Mouse (Mus musculus): ENCODE data around the gene Tmbim1. TPM values are rescaled to one million over a fixed set of nuclear protein-coding genes. Genes with fewer than 3 reads are reported as not detected.

Tmbim1 gene
- polyA plus RNA-seq, 1 experiment from 2014 or later, result 4.4 TPM

GRCm38 (mm10) chr1:74280591-74281325 is 24.7 kb downstream of the Tmbim1 start:
- Histone ChIP-seq H3K27ac (no peak overlapping the region), H3K9ac (no peak overlapping the region), H3K4me3 (no peak overlapping the region), H3K36me3 (ENCODE audit: poor library complexity, severe bottlenecking) (peaks cover 48% of the 10 kb centered on the region), H3K27me3 (no peaks in the 10 kb centered on the region), H3K9me3 (replicated peaks) (no peaks in the 10 kb centered on the region), H3K4me2 (no peak overlapping the region), H3K4me1 (peaks cover 18% of the 10 kb centered on the region)
- no peak for ATAC-seq
- 94% methylated on average over 14 of the region's 14 CpGs for WGBS

- Histone ChIP-seq H3K4me1 (peaks cover 14% of the 10 kb centered on the region), H3K27ac (no peak overlapping the region), H3K27me3 (no peaks in the 10 kb centered on the region), H3K4me2 (no peak overlapping the region), H3K36me3 (ENCODE audit: poor library complexity, severe bottlenecking) (peaks cover 48% of the 10 kb centered on the region), H3K9ac (no peak overlapping the region), H3K9me3 (replicated peaks) (no peaks in the 10 kb centered on the region), H3K4me3 (no peak overlapping the region)
- 88% methylated on average over 11 of the region's 11 CpGs for WGBS
- ATAC-seq, result no peak
Observed at GRCm38 (mm10) chr1:74278988-74279387, 26.4 kb downstream of the Tmbim1 start.

- no peak for ATAC-seq
- Histone ChIP-seq H3K9me3 (replicated peaks) (no peaks in the 10 kb centered on the region), H3K27me3 (no peaks in the 10 kb centered on the region), H3K4me2 (no peak within 1 kb of the TSS), H3K4me3 (no peak within 1 kb of the TSS), H3K27ac (no peak within 1 kb of the TSS), H3K9ac (no peak within 1 kb of the TSS), H3K36me3 (ENCODE audit: poor library complexity, severe bottlenecking) (peaks cover 48% of the 10 kb centered on the region), H3K4me1 (peaks cover 9% of the 10 kb centered on the region)
- WGBS, result 91% methylated on average over 10 of the region's 10 CpGs
Observed at GRCm38 (mm10) chr1:74278538-74278937, 26.9 kb downstream of the Tmbim1 start, which contains the start of gene Gpbar1. Gene Gpbar1, plus strand, starts transcription at chr1:74278550.

- H3K4me1 ChIP-seq, result peaks cover 4% of the 10 kb centered on the region; the same call in 1 of the 2 replicates
- H3K4me2 ChIP-seq, result no peak overlapping the region
- no peak overlapping the region for H3K9ac ChIP-seq
- WGBS, result 71% methylated on average over 8 of the region's 8 CpGs
- H3K9me3 ChIP-seq (replicated peaks), result no peaks in the 10 kb centered on the region
- no peaks in the 10 kb centered on the region for H3K27me3 ChIP-seq
- H3K36me3 ChIP-seq (ENCODE audit: poor library complexity, severe bottlenecking), result peaks cover 45% of the 10 kb centered on the region
- H3K27ac ChIP-seq, result no peak overlapping the region
- no peak overlapping the region for H3K4me3 ChIP-seq
- no peak for ATAC-seq
Observed at GRCm38 (mm10) chr1:74277883-74278537, 27.4 kb downstream of the Tmbim1 start.

- WGBS, result 65% methylated on average over 6 of the region's 6 CpGs
- H3K9me3 ChIP-seq (replicated peaks), result no peaks in the 10 kb centered on the region
- H3K4me1 ChIP-seq, result no peaks in the 10 kb centered on the region
- no peak for ATAC-seq
- H3K4me2 ChIP-seq, result no peak overlapping the region
- peaks cover 35% of the 10 kb centered on the region for H3K36me3 ChIP-seq (ENCODE audit: poor library complexity, severe bottlenecking)
- H3K27ac ChIP-seq, result no peak overlapping the region
- no peaks in the 10 kb centered on the region for H3K27me3 ChIP-seq
- H3K9ac ChIP-seq, result no peak overlapping the region
- no peak overlapping the region for H3K4me3 ChIP-seq
Observed at GRCm38 (mm10) chr1:74277041-74277440, 28.4 kb downstream of the Tmbim1 start.

- Histone ChIP-seq H3K9me3 (replicated peaks) (no peaks in the 10 kb centered on the region), H3K9ac (no peak overlapping the region), H3K4me3 (no peak overlapping the region), H3K4me1 (no peaks in the 10 kb centered on the region), H3K27me3 (no peaks in the 10 kb centered on the region), H3K27ac (no peak overlapping the region), H3K4me2 (no peak overlapping the region), H3K36me3 (ENCODE audit: poor library complexity, severe bottlenecking) (peaks cover 15% of the 10 kb centered on the region)
- 67% methylated on average over 9 of the region's 9 CpGs for WGBS
- no peak for ATAC-seq
Observed at GRCm38 (mm10) chr1:74275015-74275414, 30.4 kb downstream of the Tmbim1 start.

- H3K36me3 ChIP-seq (ENCODE audit: poor library complexity, severe bottlenecking), result peaks cover 25% of the 10 kb centered on the region
- 75% methylated on average over 4 of the region's 4 CpGs for WGBS
- no peaks in the 10 kb centered on the region for H3K27me3 ChIP-seq
- H3K4me3 ChIP-seq, result no peak overlapping the region
- no peaks in the 10 kb centered on the region for H3K9me3 ChIP-seq (replicated peaks)
- H3K27ac ChIP-seq, result no peak overlapping the region
- H3K4me2 ChIP-seq, result no peak overlapping the region
- ATAC-seq, result no peak
- no peak overlapping the region for H3K9ac ChIP-seq
- H3K4me1 ChIP-seq, result no peaks in the 10 kb centered on the region
Observed at GRCm38 (mm10) chr1:74271659-74272058, 33.8 kb downstream of the Tmbim1 start.

- Histone ChIP-seq H3K4me1 (no peaks in the 10 kb centered on the region), H3K27ac (no peak overlapping the region), H3K4me2 (no peak overlapping the region), H3K27me3 (no peaks in the 10 kb centered on the region), H3K36me3 (ENCODE audit: poor library complexity, severe bottlenecking) (peaks cover 54% of the 10 kb centered on the region), H3K9me3 (replicated peaks) (no peaks in the 10 kb centered on the region), H3K9ac (no peak overlapping the region), H3K4me3 (no peak overlapping the region)
- no peak for ATAC-seq
- 90% methylated on average over 8 of the region's 8 CpGs for WGBS
Observed at GRCm38 (mm10) chr1:74268750-74269149, 36.7 kb downstream of the Tmbim1 start.

- no peak for ATAC-seq
- Histone ChIP-seq H3K27ac (no peak overlapping the region), H3K9ac (no peak overlapping the region), H3K4me3 (no peak overlapping the region), H3K4me2 (no peak overlapping the region), H3K4me1 (no peaks in the 10 kb centered on the region), H3K9me3 (replicated peaks) (no peaks in the 10 kb centered on the region), H3K36me3 (ENCODE audit: poor library complexity, severe bottlenecking) (peaks cover 90% of the 10 kb centered on the region), H3K27me3 (no peaks in the 10 kb centered on the region)
- WGBS, result 91% methylated on average over 6 of the region's 6 CpGs
Observed at GRCm38 (mm10) chr1:74262510-74262909, 42.9 kb downstream of the Tmbim1 start.

GRCm38 (mm10) chr1:74256782-74257181 is 48.6 kb downstream of the Tmbim1 start:
- H3K9me3 ChIP-seq (replicated peaks), result no peaks in the 10 kb centered on the region
- no peak overlapping the region for H3K27ac ChIP-seq
- no peak overlapping the region for H3K4me3 ChIP-seq
- WGBS, result 89% methylated on average over 4 of the region's 4 CpGs
- ATAC-seq, result no peak
- H3K36me3 ChIP-seq (ENCODE audit: poor library complexity, severe bottlenecking), result peaks cover 87% of the 10 kb centered on the region
- no peak overlapping the region for H3K4me2 ChIP-seq
- no peaks in the 10 kb centered on the region for H3K4me1 ChIP-seq
- H3K9ac ChIP-seq, result no peak overlapping the region
- H3K27me3 ChIP-seq, result no peaks in the 10 kb centered on the region

GRCm38 (mm10) chr1:74255704-74256345 is 49.6 kb downstream of the Tmbim1 start:
- H3K4me2 ChIP-seq, result no peak overlapping the region
- H3K9me3 ChIP-seq (replicated peaks), result no peaks in the 10 kb centered on the region
- H3K9ac ChIP-seq, result no peak overlapping the region
- no peak overlapping the region for H3K27ac ChIP-seq
- 93% methylated on average over 8 of the region's 8 CpGs for WGBS
- no peaks in the 10 kb centered on the region for H3K4me1 ChIP-seq
- peaks cover 87% of the 10 kb centered on the region for H3K36me3 ChIP-seq (ENCODE audit: poor library complexity, severe bottlenecking)
- no peak for ATAC-seq
- no peak overlapping the region for H3K4me3 ChIP-seq
- no peaks in the 10 kb centered on the region for H3K27me3 ChIP-seq

- no peak for ATAC-seq
- no peaks in the 10 kb centered on the region for H3K4me1 ChIP-seq
- H3K36me3 ChIP-seq (ENCODE audit: poor library complexity, severe bottlenecking), result peaks cover 72% of the 10 kb centered on the region
- H3K4me2 ChIP-seq, result no peak overlapping the region
- no peaks in the 10 kb centered on the region for H3K9me3 ChIP-seq (replicated peaks)
- WGBS, result 93% methylated on average over 4 of the region's 4 CpGs
- H3K27ac ChIP-seq, result no peak overlapping the region
- H3K4me3 ChIP-seq, result no peak overlapping the region
- no peak overlapping the region for H3K9ac ChIP-seq
- no peaks in the 10 kb centered on the region for H3K27me3 ChIP-seq
Observed at GRCm38 (mm10) chr1:74250096-74250495, 55.3 kb downstream of the Tmbim1 start.

All from forebrain, embryonic 13.5 days (tissue).